Mouse (Mus musculus) intestine, embryonic 15.5 days (tissue): ENCODE measurements around the gene Prkacb. TPM values are rescaled to one million over a fixed set of nuclear protein-coding genes. Genes with fewer than 3 reads are reported as not detected.
"Not testable (repeated sequence)": the region's sequence is repeated elsewhere in the genome, so short reads cannot be mapped to it uniquely, and the experiment has no call there.

Source experiments
- ATAC-seq: fragments of 200-750 bp; cut with Nextera tagmentation; 2 replicates; pipeline ENCODE4 v1.8.0; 2017; ENCODE audit warnings: moderate TSS enrichment, moderate library complexity
- H3K27ac ChIP-seq: fragments of 300-500 bp; sonication (generic); 2 replicates; pipeline ENCODE4 v1.5.1; 2015; ENCODE audit warnings: mild to moderate bottlenecking, inconsistent platforms
- H3K27me3 ChIP-seq: fragments of 300-500 bp; sonication (generic); replicated peaks from 2 replicates; pipeline ENCODE4 v1.6.1; 2015; ENCODE audit warnings: inconsistent platforms
- H3K36me3 ChIP-seq: fragments of 300-500 bp; sonication (generic); 2 replicates; pipeline ENCODE4 v1.6.1; 2015; ENCODE audit warnings: inconsistent platforms
- H3K4me1 ChIP-seq: fragments of 300-500 bp; sonication (generic); replicated peaks from 2 replicates; pipeline ENCODE4 v1.6.1; 2015; ENCODE audit warnings: inconsistent platforms
- H3K4me2 ChIP-seq: fragments of 300-500 bp; sonication (generic); replicated peaks from 2 replicates; pipeline ENCODE4 v1.6.1; 2015; ENCODE audit warnings: mild to moderate bottlenecking, inconsistent platforms
- H3K4me3 ChIP-seq: fragments of 300-500 bp; sonication (generic); replicated peaks from 2 replicates; pipeline ENCODE4 v1.5.1; 2015; ENCODE audit warnings: inconsistent platforms
- H3K9ac ChIP-seq: fragments of 300-500 bp; sonication (generic); 2 replicates; pipeline ENCODE4 v1.6.1; 2015; ENCODE audit warnings: inconsistent platforms
- H3K9me3 ChIP-seq: fragments of 300-500 bp; sonication (generic); 2 replicates; pipeline ENCODE4 v1.6.1; 2016; ENCODE audit warnings: inconsistent platforms
- WGBS: fragments of 180-500 bp; shearing (Covaris S2); methylation state at CpG from one replicate; pipeline ENCODE4 v1.1.7; 2015; 5-methylcytosine and 5-hydroxymethylcytosine counted together
- polyA plus RNA-seq: library from polyadenylated mRNA; unstranded; fragments of >200 nt; fragmentation: Nextera tagmentation; extraction: Ambion mirVana; gene quantifications from 2 replicates; pipeline ENCODE4 v1.2.1, GENCODE M21; 2015

Prkacb gene
- polyA plus RNA-seq, 1 experiment from 2014 or later, result 50.0 TPM

- no peak overlapping the region for H3K9ac ChIP-seq
- 28% methylated on average over 17 of the region's 17 CpGs for WGBS
- H3K4me2 ChIP-seq, result peak overlapping the region; percentile 37
- 0 out of 2 replicates have a peak, but pooled peaks cover 3% of the 10 kb centered on the region for H3K4me1 ChIP-seq
- no peaks in the 10 kb centered on the region for H3K36me3 ChIP-seq
- no peaks in the 10 kb centered on the region for H3K27me3 ChIP-seq
- no peak overlapping the region for H3K4me3 ChIP-seq
- H3K9me3 ChIP-seq, result no peaks in the 10 kb centered on the region
- ATAC-seq, result peak; percentile 39; the same call in 1 of the 2 replicates
- H3K27ac ChIP-seq, result no peak overlapping the region
These were observed 42.7 kb downstream of the Prkacb start for GRCm38 (mm10) chr3:146769940-146770659.

- H3K4me1 ChIP-seq, result 0 out of 2 replicates have a peak, but pooled peaks cover 3% of the 10 kb centered on the region
- H3K27ac ChIP-seq, result no peak overlapping the region
- 0 out of 2 replicates have a peak overlapping the region, but pooled peaks have one; percentile 37 for H3K4me2 ChIP-seq
- no peak overlapping the region for H3K4me3 ChIP-seq
- H3K9me3 ChIP-seq, result no peaks in the 10 kb centered on the region
- H3K36me3 ChIP-seq, result no peaks in the 10 kb centered on the region
- 39% methylated on average over 2 of the region's 2 CpGs for WGBS
- no peak overlapping the region for H3K9ac ChIP-seq
- ATAC-seq, result no peak
- H3K27me3 ChIP-seq, result no peaks in the 10 kb centered on the region
These were observed 43.2 kb downstream of the Prkacb start for GRCm38 (mm10) chr3:146769569-146769939.

GRCm38 (mm10) chr3:146768921-146769320, 43.9 kb downstream of the Prkacb start:
- no peaks in the 10 kb centered on the region for H3K36me3 ChIP-seq
- 0 out of 2 replicates have a peak, but pooled peaks have one; percentile 25 for ATAC-seq
- H3K27me3 ChIP-seq, result no peaks in the 10 kb centered on the region
- H3K4me1 ChIP-seq, result 0 out of 2 replicates have a peak, but pooled peaks cover 3% of the 10 kb centered on the region
- H3K4me2 ChIP-seq, result no peak overlapping the region
- H3K9ac ChIP-seq, result no peak overlapping the region
- WGBS, result 73% methylated on average over 3 of the region's 3 CpGs
- no peak overlapping the region for H3K4me3 ChIP-seq
- H3K9me3 ChIP-seq, result no peaks in the 10 kb centered on the region
- no peak overlapping the region for H3K27ac ChIP-seq

GRCm38 (mm10) chr3:146768360-146768759, 44.4 kb downstream of the Prkacb start:
- Histone ChIP-seq H3K9me3 (no peaks in the 10 kb centered on the region), H3K9ac (no peak overlapping the region), H3K4me1 (0 out of 2 replicates have a peak, but pooled peaks cover 3% of the 10 kb centered on the region), H3K4me2 (no peak overlapping the region), H3K4me3 (no peak overlapping the region), H3K27me3 (no peaks in the 10 kb centered on the region), H3K36me3 (no peaks in the 10 kb centered on the region), H3K27ac (no peak overlapping the region)
- no peak for ATAC-seq
- WGBS, result 84% methylated on average over 5 of the region's 5 CpGs

GRCm38 (mm10) chr3:146766701-146767181, 46.0 kb downstream of the Prkacb start:
- 0 out of 2 replicates have a peak, but pooled peaks have one; percentile 34 for ATAC-seq
- H3K9me3 ChIP-seq, result no peaks in the 10 kb centered on the region
- no peaks in the 10 kb centered on the region for H3K27me3 ChIP-seq
- H3K4me2 ChIP-seq, result no peak overlapping the region
- no peak overlapping the region for H3K4me3 ChIP-seq
- no peak overlapping the region for H3K27ac ChIP-seq
- WGBS, result 57% methylated on average over 8 of the region's 8 CpGs
- 0 out of 2 replicates have a peak, but pooled peaks cover 3% of the 10 kb centered on the region for H3K4me1 ChIP-seq
- no peaks in the 10 kb centered on the region for H3K36me3 ChIP-seq
- H3K9ac ChIP-seq, result no peak overlapping the region

GRCm38 (mm10) chr3:146766071-146766605, 46.7 kb downstream of the Prkacb start:
- 0 out of 2 replicates have a peak, but pooled peaks cover 3% of the 10 kb centered on the region for H3K4me1 ChIP-seq
- WGBS, result 88% methylated on average over 4 of the region's 4 CpGs
- no peak overlapping the region for H3K9ac ChIP-seq
- H3K27me3 ChIP-seq, result no peaks in the 10 kb centered on the region
- ATAC-seq, result no peak
- H3K36me3 ChIP-seq, result no peaks in the 10 kb centered on the region
- no peak overlapping the region for H3K27ac ChIP-seq
- H3K9me3 ChIP-seq, result no peaks in the 10 kb centered on the region
- H3K4me2 ChIP-seq, result no peak overlapping the region
- H3K4me3 ChIP-seq, result no peak overlapping the region

GRCm38 (mm10) chr3:146764871-146765529, 47.8 kb downstream of the Prkacb start:
- Histone ChIP-seq H3K4me2 (no peak overlapping the region), H3K4me3 (no peak overlapping the region), H3K9me3 (no peaks in the 10 kb centered on the region), H3K27me3 (no peaks in the 10 kb centered on the region), H3K4me1 (0 out of 2 replicates have a peak, but pooled peaks cover 3% of the 10 kb centered on the region), H3K9ac (no peak overlapping the region), H3K27ac (no peak overlapping the region), H3K36me3 (no peaks in the 10 kb centered on the region)
- ATAC-seq, result no peak; the same call in 1 of the 2 replicates
- 83% methylated on average over 3 of the region's 3 CpGs for WGBS

GRCm38 (mm10) chr3:146763054-146763453, 49.7 kb downstream of the Prkacb start:
- not testable (repeated sequence) for H3K4me3 ChIP-seq, H3K36me3 ChIP-seq, H3K9me3 ChIP-seq, H3K4me2 ChIP-seq, H3K27ac ChIP-seq, H3K27me3 ChIP-seq, H3K9ac ChIP-seq, H3K4me1 ChIP-seq
- 0 out of 2 replicates have a peak, but pooled peaks have one; percentile 41 for ATAC-seq
- 87% methylated on average over 2 of the region's 2 CpGs for WGBS

GRCm38 (mm10) chr3:146761276-146761675, 51.5 kb downstream of the Prkacb start:
- Histone ChIP-seq H3K9me3 (no peaks in the 10 kb centered on the region), H3K9ac (no peak overlapping the region), H3K27ac (no peak overlapping the region), H3K4me2 (no peak overlapping the region), H3K36me3 (no peaks in the 10 kb centered on the region), H3K4me1 (0 out of 2 replicates have a peak, but pooled peaks cover 1% of the 10 kb centered on the region), H3K4me3 (no peak overlapping the region), H3K27me3 (no peaks in the 10 kb centered on the region)
- 89% methylated on average over 9 of the region's 9 CpGs for WGBS
- ATAC-seq, result no peak

- H3K4me3 ChIP-seq, result no peak overlapping the region
- H3K27ac ChIP-seq, result no peak overlapping the region
- H3K36me3 ChIP-seq, result no peaks in the 10 kb centered on the region
- no peak for ATAC-seq
- no peak overlapping the region for H3K9ac ChIP-seq
- H3K9me3 ChIP-seq, result no peaks in the 10 kb centered on the region
- H3K27me3 ChIP-seq, result no peaks in the 10 kb centered on the region
- H3K4me2 ChIP-seq, result no peak overlapping the region
- no peaks in the 10 kb centered on the region for H3K4me1 ChIP-seq
- 77% methylated on average over 6 of the region's 6 CpGs for WGBS
These were observed 54.5 kb downstream of the Prkacb start for GRCm38 (mm10) chr3:146757970-146758960.

GRCm38 (mm10) chr3:146754270-146754669, 58.5 kb downstream of the Prkacb start:
- H3K27me3 ChIP-seq, result no peaks in the 10 kb centered on the region
- H3K27ac ChIP-seq, result no peak overlapping the region
- H3K36me3 ChIP-seq, result no peaks in the 10 kb centered on the region
- H3K4me3 ChIP-seq, result no peak overlapping the region
- H3K4me2 ChIP-seq, result no peak overlapping the region
- H3K9ac ChIP-seq, result no peak overlapping the region
- H3K9me3 ChIP-seq, result no peaks in the 10 kb centered on the region
- no peak for ATAC-seq
- no peaks in the 10 kb centered on the region for H3K4me1 ChIP-seq
- WGBS, result 86% methylated on average over 2 of the region's 2 CpGs
